Mouse (Mus musculus): ENCODE data around the gene Slc6a6. TPM values are rescaled to one million over a fixed set of nuclear protein-coding genes. Genes with fewer than 3 reads are reported as not detected.

Gene Slc6a6
- polyA plus RNA-seq, 1 experiment from 2014 or later, result 82.8 TPM

DNA sequence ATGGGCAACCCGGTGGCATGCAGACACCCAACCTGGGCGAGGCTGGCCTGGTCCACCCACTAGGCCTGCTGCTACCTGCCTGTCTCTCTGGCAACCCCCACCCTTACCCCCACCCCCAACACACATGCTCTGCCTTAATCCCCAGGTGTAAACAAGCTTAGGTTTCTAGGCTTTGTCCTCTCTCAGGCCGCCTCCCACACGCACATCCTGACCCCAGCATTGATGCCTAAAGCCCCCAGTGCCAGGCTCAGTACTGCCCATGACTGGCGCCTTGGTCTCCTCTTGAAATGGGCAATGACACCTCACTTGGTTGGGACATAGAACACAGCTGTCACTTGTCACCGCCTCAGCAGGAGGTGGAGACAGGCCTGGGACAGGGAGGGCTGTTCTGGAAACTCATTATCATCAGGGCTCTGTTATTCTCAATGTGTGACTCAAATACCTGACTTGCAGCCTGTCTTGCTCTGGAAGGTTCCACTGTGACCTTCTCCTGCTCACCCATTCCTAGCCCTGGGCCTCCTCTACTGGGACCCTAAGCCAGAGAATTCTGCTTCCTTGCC is 27.9 kb upstream of the Slc6a6 start:
- Histone ChIP-seq H3K27me3 (no peaks in the 10 kb centered on the region), H3K4me2 (replicated peaks) (no peak overlapping the region), H3K27ac (replicated peaks) (no peak overlapping the region), H3K4me1 (no peaks in the 10 kb centered on the region), H3K36me3 (no peaks in the 10 kb centered on the region), H3K4me3 (no peak overlapping the region), H3K9ac (replicated peaks) (no peak overlapping the region), H3K9me3 (no peaks in the 10 kb centered on the region)
- no peak for ATAC-seq (ENCODE audit: low FRiP score, low read depth)
- WGBS, result 57% methylated on average over 6 of the region's 6 CpGs

GRCm38 (mm10) chr6:91658288-91658687 is 25.6 kb upstream of the Slc6a6 start:
- ATAC-seq (ENCODE audit: low FRiP score, low read depth), result no peak
- Histone ChIP-seq H3K4me1 (no peaks in the 10 kb centered on the region), H3K27me3 (no peaks in the 10 kb centered on the region), H3K9ac (replicated peaks) (no peak overlapping the region), H3K4me3 (no peak overlapping the region), H3K9me3 (no peaks in the 10 kb centered on the region), H3K27ac (replicated peaks) (no peak overlapping the region), H3K4me2 (replicated peaks) (no peak overlapping the region), H3K36me3 (no peaks in the 10 kb centered on the region)
- WGBS, result 33% methylated on average over 1 of the region's 1 CpGs

GRCm38 (mm10) chr6:91659841-91660509 is 23.9 kb upstream of the Slc6a6 start:
- Histone ChIP-seq H3K36me3 (no peaks in the 10 kb centered on the region), H3K9me3 (no peaks in the 10 kb centered on the region), H3K9ac (replicated peaks) (no peak overlapping the region), H3K4me1 (no peaks in the 10 kb centered on the region), H3K27me3 (no peaks in the 10 kb centered on the region), H3K4me2 (replicated peaks) (no peak overlapping the region), H3K4me3 (no peak overlapping the region), H3K27ac (replicated peaks) (no peak overlapping the region)
- no peak for ATAC-seq (ENCODE audit: low FRiP score, low read depth)
- 79% methylated on average over 2 of the region's 2 CpGs for WGBS

GRCm38 (mm10) chr6:91662301-91662700 is 21.6 kb upstream of the Slc6a6 start:
- no peak overlapping the region for H3K4me3 ChIP-seq
- no peaks in the 10 kb centered on the region for H3K9me3 ChIP-seq
- H3K36me3 ChIP-seq, result no peaks in the 10 kb centered on the region
- 78% methylated on average over 6 of the region's 6 CpGs for WGBS
- no peaks in the 10 kb centered on the region for H3K27me3 ChIP-seq
- no peak overlapping the region for H3K9ac ChIP-seq (replicated peaks)
- H3K27ac ChIP-seq (replicated peaks), result no peak overlapping the region
- H3K4me1 ChIP-seq, result no peaks in the 10 kb centered on the region
- no peak for ATAC-seq (ENCODE audit: low FRiP score, low read depth)
- no peak overlapping the region for H3K4me2 ChIP-seq (replicated peaks)

GRCm38 (mm10) chr6:91663616-91664015 is 20.2 kb upstream of the Slc6a6 start:
- Histone ChIP-seq H3K4me2 (replicated peaks) (no peak overlapping the region), H3K27ac (replicated peaks) (no peak overlapping the region), H3K27me3 (no peaks in the 10 kb centered on the region; the same call in 1 of the 2 replicates), H3K9me3 (no peaks in the 10 kb centered on the region), H3K9ac (replicated peaks) (no peak overlapping the region), H3K4me1 (no peaks in the 10 kb centered on the region), H3K4me3 (no peak overlapping the region), H3K36me3 (no peaks in the 10 kb centered on the region)
- ATAC-seq (ENCODE audit: low FRiP score, low read depth), result no peak
- WGBS, result 74% methylated on average over 6 of the region's 6 CpGs

GRCm38 (mm10) chr6:91665267-91665666 is 18.6 kb upstream of the Slc6a6 start:
- Histone ChIP-seq H3K9ac (replicated peaks) (no peak overlapping the region), H3K4me2 (replicated peaks) (no peak overlapping the region), H3K36me3 (no peaks in the 10 kb centered on the region), H3K27me3 (no peaks in the 10 kb centered on the region; the same call in 1 of the 2 replicates), H3K27ac (replicated peaks) (no peak overlapping the region), H3K9me3 (no peaks in the 10 kb centered on the region), H3K4me3 (no peak overlapping the region), H3K4me1 (0 out of 2 replicates have a peak, but pooled peaks cover 4% of the 10 kb centered on the region)
- ATAC-seq (ENCODE audit: low FRiP score, low read depth), result no peak
- 83% methylated on average over 6 of the region's 6 CpGs for WGBS

DNA sequence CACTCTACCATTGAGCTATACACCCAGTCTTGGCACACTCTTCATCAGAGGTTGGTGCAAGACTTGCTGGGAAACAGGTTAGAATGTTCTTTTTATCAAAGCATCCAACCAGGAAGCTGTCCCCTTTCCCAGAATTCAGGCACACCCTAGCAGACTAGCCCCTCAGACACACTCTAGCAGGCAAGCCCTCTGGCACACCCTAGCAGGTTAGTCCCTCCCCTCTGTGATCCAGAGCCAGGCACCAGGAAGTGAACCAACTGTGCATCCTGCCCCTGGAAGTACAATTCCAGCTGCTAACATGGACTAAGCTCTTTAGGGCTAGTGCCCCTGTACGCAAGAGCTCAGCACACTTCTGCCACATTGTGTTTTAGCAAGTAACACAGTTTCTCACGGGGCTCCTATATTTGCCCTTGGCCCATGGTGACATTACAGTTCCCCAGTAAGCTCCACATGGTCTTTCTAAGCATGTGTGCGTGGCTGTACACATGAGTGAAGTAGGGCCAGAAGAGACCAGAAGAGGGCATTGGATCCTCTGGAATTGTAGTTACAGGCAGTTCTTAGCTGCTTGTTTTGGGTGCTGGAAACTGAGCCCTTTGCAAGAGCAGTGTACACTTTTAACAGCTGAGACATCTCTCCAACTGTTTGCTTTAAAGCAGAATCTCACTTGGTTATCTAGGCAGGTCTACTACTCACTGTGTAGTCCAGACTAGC is 17.7 kb upstream of the Slc6a6 start:
- Histone ChIP-seq H3K9me3 (no peaks in the 10 kb centered on the region), H3K27ac (replicated peaks) (no peak overlapping the region), H3K4me1 (0 out of 2 replicates have a peak, but pooled peaks cover 4% of the 10 kb centered on the region), H3K27me3 (no peaks in the 10 kb centered on the region; the same call in 1 of the 2 replicates), H3K4me2 (replicated peaks) (no peak overlapping the region), H3K9ac (replicated peaks) (no peak overlapping the region), H3K4me3 (no peak overlapping the region), H3K36me3 (no peaks in the 10 kb centered on the region)
- WGBS, result 92% methylated on average over 3 of the region's 3 CpGs
- ATAC-seq (ENCODE audit: low FRiP score, low read depth), result no peak

DNA sequence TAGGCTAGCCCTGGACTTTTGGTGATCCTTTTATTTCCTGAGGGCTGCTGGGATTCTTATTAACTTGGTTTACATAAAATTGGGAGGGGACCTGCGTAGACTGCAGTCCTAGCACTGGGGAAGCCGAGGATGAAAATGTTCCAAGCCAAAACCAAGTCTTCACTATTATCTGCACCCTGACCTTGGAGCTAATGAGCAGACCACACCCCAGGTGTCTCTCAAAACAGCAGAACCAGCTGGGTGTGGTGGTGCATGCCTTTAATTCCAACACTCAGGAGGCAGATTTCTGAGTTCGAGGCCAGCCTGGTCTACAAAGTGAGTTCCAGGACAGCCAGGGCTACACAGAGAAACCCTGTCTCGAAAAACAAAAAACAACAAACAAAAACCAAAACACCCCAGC is 16.7 kb upstream of the Slc6a6 start:
- no peak for ATAC-seq (ENCODE audit: low FRiP score, low read depth)
- Histone ChIP-seq H3K4me3 (no peak overlapping the region), H3K4me1 (0 out of 2 replicates have a peak, but pooled peaks cover 4% of the 10 kb centered on the region), H3K9me3 (no peaks in the 10 kb centered on the region), H3K36me3 (no peaks in the 10 kb centered on the region), H3K9ac (replicated peaks) (no peak overlapping the region), H3K27ac (replicated peaks) (no peak overlapping the region), H3K4me2 (replicated peaks) (no peak overlapping the region), H3K27me3 (no peaks in the 10 kb centered on the region; the same call in 1 of the 2 replicates)
- 85% methylated on average over 4 of the region's 4 CpGs for WGBS

DNA sequence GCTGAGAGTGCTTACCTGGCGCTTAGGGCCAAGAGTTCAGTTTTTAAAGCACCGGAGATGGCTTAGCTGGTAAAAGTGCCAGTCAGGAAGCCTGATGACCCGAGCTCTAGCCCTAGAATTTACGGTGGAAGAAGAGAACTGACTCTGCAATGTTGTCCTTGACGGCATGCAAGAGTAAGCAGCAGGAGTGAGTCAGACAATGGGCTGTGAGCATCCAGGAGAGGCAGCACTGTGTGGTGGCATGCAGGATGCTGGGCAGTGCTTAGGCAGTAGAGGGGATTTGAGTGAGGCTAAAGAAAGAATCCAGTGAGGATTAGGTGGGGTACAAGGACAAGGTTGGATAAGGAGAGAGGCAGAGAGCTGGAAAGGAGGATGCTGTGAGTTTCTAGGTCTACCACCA is 15.6 kb upstream of the Slc6a6 start:
- Histone ChIP-seq H3K9ac (replicated peaks) (no peak overlapping the region), H3K9me3 (no peaks in the 10 kb centered on the region), H3K4me1 (0 out of 2 replicates have a peak, but pooled peaks cover 4% of the 10 kb centered on the region), H3K4me3 (no peak overlapping the region), H3K27ac (replicated peaks) (no peak overlapping the region), H3K27me3 (no peaks in the 10 kb centered on the region; the same call in 1 of the 2 replicates), H3K4me2 (replicated peaks) (no peak overlapping the region), H3K36me3 (no peaks in the 10 kb centered on the region)
- WGBS, result 44% methylated on average over 5 of the region's 5 CpGs
- no peak for ATAC-seq (ENCODE audit: low FRiP score, low read depth)

DNA sequence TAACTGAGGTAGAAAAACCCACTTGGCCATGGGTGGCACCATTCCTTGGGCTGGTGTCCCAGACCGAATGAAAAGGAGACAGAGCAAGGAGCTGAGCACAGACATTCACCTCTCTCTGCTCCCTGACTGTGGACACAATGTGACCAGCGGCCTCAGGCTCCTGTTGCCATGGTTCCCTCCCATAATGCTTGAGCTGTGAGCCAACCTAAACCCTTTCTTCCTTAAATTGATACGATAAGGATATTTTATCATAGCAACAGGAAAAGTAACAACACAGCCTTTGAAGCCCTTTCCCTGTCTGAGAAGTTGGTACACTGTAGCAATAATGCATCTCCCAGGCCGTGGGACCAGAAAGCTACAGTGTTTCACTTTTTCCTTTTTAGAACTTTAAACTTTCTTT is 14.6 kb upstream of the Slc6a6 start:
- 38% methylated on average over 4 of the region's 4 CpGs for WGBS

DNA sequence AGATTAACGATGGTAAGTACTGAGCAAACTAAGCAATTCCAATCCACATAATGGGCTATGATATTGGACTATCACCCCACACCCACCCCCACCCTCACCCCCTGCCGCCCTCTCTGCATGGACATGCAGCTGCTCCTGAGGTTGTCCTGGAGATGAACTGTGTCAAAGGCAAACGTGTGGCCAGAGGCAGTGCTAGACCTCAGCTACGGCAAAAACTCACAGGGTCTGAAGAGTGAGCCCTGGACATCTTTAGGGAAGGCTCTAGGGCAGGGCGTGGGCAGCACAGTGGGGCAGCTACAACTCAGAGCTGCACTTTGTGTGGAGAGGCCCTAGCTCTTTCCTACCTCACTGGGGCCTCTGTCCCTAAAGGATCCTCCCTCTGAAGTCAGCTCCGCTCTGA is 13.6 kb upstream of the Slc6a6 start:
- no peak for ATAC-seq (ENCODE audit: low FRiP score, low read depth)
- H3K36me3 ChIP-seq, result no peaks in the 10 kb centered on the region
- no peak overlapping the region for H3K9ac ChIP-seq (replicated peaks)
- H3K9me3 ChIP-seq, result no peaks in the 10 kb centered on the region
- WGBS, result 62% methylated on average over 6 of the region's 6 CpGs
- H3K4me3 ChIP-seq, result no peak overlapping the region
- H3K27me3 ChIP-seq, result no peaks in the 10 kb centered on the region; the same call in 1 of the 2 replicates
- H3K4me1 ChIP-seq, result 0 out of 2 replicates have a peak, but pooled peaks cover 4% of the 10 kb centered on the region
- no peak overlapping the region for H3K27ac ChIP-seq (replicated peaks)
- H3K4me2 ChIP-seq (replicated peaks), result no peak overlapping the region

More for the DNA sequence above, 14.6 kb upstream of the Slc6a6 start:
- H3K27ac ChIP-seq (replicated peaks), result no peak overlapping the region
- ATAC-seq (ENCODE audit: low FRiP score, low read depth), result no peak
- H3K36me3 ChIP-seq, result no peaks in the 10 kb centered on the region
- H3K9me3 ChIP-seq, result no peaks in the 10 kb centered on the region
- H3K4me3 ChIP-seq, result no peak overlapping the region
- no peak overlapping the region for H3K4me2 ChIP-seq (replicated peaks)
- H3K4me1 ChIP-seq, result 0 out of 2 replicates have a peak, but pooled peaks cover 4% of the 10 kb centered on the region
- no peaks in the 10 kb centered on the region; the same call in 1 of the 2 replicates for H3K27me3 ChIP-seq
- H3K9ac ChIP-seq (replicated peaks), result no peak overlapping the region

DNA sequence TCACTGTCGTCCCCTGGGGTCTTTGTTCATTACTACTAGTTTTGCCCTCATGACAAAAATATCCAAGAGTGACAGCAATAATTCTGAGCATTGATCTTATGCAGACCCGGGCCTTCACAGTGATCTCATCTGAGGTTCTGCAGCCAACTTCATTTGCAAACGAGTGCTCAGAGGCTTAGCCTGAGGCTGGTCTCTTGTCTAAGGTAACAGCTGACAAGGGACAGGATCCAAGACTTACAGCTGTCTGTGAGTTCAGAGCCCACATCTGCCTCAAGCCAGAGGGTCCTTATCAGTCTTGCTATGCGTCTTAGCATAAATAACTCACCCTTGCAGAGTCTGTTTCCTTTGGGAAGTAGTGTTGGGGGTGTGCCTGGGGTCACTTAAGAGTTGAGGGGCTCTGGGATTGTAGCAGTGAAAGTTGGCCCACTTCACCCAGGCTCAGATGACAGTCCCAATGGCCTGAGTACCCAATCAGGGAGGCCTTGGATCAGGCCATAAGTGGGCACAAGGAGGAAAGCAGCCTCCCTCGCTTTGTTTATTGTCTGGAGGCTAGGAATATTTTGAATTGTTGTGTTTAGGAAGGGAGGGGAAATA is 9.0 kb upstream of the Slc6a6 start:
- Histone ChIP-seq H3K4me3 (no peak overlapping the region), H3K9ac (replicated peaks) (no peak overlapping the region), H3K27ac (replicated peaks) (no peak overlapping the region), H3K4me2 (replicated peaks) (no peak overlapping the region), H3K9me3 (no peaks in the 10 kb centered on the region), H3K36me3 (no peaks in the 10 kb centered on the region), H3K27me3 (no peaks in the 10 kb centered on the region), H3K4me1 (no peaks in the 10 kb centered on the region)
- 53% methylated on average over 5 of the region's 5 CpGs for WGBS
- ATAC-seq (ENCODE audit: low FRiP score, low read depth), result no peak

Measured in midbrain, embryonic 12.5 days (tissue).